Mouse (Mus musculus) liver, adult (tissue): ENCODE data around the gene Erbb4.

ENCODE experiments used
- GATA4 ChIP-seq: IDR thresholded peaks from 2 replicates; pipeline ENCODE4 v1.6.1; 2014; ENCODE audit warnings: mild to moderate bottlenecking, low read length; ENCODE audit not compliant: insufficient replicate concordance

The Erbb4 gene

DNA sequence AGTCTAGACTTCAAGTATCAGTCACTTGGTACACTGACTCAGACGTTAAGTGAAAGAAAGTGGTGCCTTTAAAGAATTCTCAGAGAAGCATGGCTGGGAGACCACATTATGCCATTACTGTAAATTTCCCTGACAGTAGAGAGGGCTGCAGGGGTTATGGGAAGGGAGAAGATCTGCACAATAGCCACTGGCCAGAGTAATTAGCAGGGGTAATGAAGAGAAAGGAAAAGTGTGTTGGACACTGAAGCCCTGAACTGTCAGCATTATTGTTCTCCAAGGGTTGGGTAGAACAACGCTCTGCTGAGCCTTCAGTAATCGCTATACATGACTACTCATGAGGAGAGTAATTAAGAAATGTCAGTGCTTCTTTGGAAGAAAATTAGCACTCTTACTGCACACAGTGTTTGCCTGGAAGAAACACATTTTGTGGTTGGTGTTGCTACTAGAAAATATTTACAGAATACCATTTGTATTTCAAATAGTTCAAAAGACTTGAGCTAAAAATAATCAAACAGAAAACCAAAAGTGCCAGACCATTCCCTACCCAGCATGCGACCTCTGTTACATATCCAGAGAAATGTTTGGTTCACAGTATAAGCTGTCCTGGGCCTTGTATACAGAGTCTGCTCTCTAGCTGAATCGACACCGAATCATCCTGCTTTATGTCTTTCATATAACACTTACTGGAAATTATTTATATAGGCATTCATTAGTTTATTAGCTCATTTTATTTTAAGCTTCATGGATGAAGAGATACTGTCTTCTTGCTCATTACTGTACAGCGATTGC, 965.1 kb downstream of the Erbb4 start:
- no peak for TF ChIP-seq GATA4

GRCm38 (mm10) chr1:68134943-68135342, 972.9 kb downstream of the Erbb4 start:
- TF ChIP-seq GATA4: no peak

GRCm38 (mm10) chr1:68134450-68134849, 973.4 kb downstream of the Erbb4 start:
- TF ChIP-seq GATA4: no peak

DNA sequence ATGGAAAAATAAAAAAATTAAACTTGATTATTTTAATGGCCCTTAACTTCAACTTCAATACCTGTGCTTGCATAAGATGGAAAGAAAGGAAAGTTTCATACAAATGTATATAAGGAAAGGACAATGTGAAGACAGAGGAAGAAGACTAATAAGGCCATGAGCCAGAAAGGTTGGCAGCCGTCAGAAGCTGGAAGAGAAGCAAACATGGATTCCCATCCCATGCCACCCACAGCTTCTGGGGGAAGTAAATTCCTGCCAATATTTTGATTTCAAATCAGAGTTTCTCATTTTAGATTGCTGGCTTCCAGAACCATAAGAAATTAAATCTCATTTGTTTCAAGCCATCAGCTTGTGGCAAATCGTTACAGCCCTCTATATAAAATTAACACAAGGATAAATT, 984.3 kb downstream of the Erbb4 start:
- TF ChIP-seq GATA4: no peak

GRCm38 (mm10) chr1:68120364-68120763, 987.5 kb downstream of the Erbb4 start:
- TF ChIP-seq GATA4: no peak

DNA sequence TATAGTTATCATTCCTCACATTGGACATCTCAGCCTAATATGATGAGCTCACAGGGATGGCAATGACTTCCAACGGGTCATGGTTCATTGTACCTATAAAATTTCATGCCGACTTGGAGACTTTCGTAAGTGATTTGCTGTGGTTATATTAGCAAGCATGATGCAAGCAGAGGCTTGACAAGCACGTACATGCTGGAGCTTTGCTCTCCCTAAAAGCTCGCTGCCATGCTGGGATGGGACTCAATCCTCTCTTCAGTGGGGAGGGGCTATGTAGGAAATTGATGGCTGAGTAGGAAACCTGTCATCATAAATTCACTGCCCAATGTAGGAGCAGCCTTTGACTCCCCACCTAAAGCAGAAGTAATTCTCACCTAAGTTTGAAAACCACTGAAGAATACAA, 992.1 kb downstream of the Erbb4 start:
- TF ChIP-seq GATA4: no peak

DNA sequence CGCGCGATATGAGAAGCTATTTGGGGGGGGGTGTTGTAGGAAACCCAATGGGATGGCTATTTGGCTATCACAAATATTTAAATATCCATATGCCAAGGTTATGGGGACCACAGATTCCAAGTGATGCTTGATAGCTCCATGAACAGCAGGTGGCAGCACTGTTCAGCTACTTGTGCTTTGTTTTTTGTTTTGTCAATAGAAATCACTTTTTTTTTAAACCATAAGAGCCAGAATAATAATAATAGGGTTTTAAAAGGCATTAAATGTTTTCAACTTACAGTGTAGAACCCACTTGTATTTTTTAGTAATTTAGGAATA, 1001.4 kb downstream of the Erbb4 start:
- TF ChIP-seq GATA4: no peak

- no peak for TF ChIP-seq GATA4
Measured at GRCm38 (mm10) chr1:68105834-68106542, 1001.9 kb downstream of the Erbb4 start.

- no peak for TF ChIP-seq GATA4
Measured at GRCm38 (mm10) chr1:68089623-68090022, 1018.2 kb downstream of the Erbb4 start.

DNA sequence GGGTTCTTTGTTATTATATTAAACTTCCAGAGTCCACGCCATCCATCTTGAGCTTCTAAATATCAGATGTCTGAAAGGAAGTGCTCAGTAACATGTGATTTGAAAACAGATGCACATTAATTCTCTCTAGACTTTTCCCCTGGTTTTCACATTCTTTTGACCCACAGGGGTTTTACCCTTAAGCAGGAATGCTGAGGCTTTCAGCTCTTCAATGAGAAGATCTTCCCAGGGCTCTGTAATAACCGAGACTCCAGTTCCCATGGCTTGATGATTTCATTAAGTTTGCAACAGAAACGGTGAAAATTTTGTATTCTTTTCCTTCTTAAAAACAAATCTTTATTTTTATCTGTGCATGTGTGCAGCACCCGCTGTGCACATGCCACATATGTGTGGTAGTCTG, 1051.4 kb downstream of the Erbb4 start:
- no peak for TF ChIP-seq GATA4

GRCm38 (mm10) chr1:68054715-68055114, 1053.1 kb downstream of the Erbb4 start:
- no peak for TF ChIP-seq GATA4

DNA sequence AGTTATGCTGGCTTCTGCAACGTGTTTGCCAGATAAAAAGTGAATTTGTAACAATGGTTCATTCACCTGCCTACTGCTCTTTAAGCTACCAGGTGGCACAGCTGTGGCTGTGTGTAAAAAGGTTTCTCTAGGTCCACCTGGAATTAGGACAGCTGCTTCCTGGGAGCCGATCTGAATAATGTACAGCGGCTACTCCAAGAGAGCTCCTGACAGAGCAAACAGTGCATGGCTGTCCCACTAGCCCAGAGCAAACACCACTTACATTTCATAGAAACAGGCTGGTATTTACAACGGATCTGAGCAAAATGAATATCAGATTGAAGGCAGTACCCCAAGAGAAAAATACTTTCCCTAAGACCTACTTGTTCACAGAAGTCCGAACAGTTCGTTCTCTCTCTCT, 1058.0 kb downstream of the Erbb4 start:
- no peak for TF ChIP-seq GATA4

DNA sequence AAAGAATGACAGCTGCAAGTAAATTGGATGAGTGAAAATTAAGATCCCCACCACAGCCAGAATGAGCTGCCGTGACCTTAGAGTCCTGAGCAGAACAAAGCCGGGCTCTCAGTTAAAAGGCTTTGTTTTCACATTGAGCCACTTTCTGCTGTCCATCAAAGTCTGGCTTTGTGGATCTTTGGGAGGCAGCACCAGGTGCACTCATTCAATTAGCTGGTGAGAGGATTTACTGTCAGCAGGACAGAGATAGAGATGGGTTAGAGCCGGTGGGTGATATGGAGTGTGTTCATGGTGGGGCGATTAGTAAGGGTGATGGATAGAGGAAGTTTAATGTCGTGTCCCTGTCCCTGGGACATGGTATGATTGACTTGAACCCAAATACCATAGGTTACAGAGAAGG, 1060.7 kb downstream of the Erbb4 start:
- no peak for TF ChIP-seq GATA4

DNA sequence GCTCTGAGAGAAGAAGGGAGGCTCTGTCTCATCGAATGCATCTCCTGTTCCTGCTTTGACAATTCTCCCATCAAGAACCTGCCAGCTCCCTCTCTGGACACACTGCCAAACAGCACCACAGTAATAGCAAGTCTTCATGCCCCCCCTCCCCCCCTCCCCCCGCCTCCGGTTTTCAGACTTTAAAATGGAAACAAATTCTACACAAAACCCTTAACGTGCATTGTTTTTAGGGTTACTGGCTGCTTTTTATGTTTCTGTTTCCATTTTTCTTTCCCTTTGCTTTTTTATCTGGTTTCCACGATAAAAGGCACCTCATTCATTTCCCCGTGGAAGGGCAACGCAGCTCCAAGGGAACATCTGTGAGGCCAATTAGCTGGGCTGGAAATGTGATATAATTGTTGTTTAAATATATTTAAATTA, 1061.3 kb downstream of the Erbb4 start:
- TF ChIP-seq GATA4: no peak

DNA sequence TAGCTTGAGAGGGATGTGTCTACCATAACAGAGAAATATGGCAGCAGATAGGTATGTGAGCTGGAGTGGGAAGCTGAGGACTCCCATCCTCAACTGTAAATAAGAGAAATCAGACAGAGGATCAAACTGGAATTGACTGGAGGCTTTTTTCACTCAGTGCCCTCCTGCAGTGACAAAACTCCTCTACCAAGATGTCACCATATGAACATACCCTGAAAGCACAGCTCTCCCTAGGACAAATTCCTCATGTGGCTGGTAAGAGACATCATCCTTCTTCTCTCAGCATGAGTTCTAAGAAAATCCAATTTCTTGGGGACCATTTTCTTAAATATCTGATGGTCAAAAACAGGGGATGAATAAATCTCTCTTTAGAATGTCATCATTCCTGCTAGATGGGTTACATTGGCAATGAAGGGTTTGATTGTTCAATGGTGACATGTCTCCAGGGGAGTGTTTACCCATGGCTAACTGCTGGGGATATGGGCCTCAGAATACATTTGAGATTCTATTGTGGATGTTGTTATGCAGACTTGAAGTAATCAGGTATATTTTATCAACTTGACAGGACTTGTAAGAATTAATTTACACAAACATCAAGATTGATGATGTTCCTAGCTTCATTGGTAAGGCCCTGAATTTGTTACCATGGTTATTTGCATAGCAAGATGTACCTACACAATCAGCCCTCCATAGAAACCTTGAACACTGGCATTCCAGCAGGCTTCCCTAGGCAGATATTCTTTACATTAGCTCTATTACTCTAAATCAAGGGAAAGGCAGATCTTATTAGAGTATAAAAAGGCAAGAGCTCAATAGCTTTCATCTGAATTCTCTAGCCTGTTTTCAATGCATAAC, 1083.5 kb downstream of the Erbb4 start:
- no peak for TF ChIP-seq GATA4

- TF ChIP-seq GATA4: no peak
Measured at GRCm38 (mm10) chr1:68020020-68020419, 1087.8 kb downstream of the Erbb4 start.
